Mouse (Mus musculus) hindbrain, embryonic 13.5 days (tissue): ENCODE results near the gene Adamts17. TPM values are rescaled to one million over a fixed set of nuclear protein-coding genes. Genes with fewer than 3 reads are reported as not detected.

ENCODE experiments used
- ATAC-seq: fragments of 200-750 bp; cut with Nextera tagmentation; 2 replicates; pipeline ENCODE4 v1.8.0; 2017; ENCODE audit warnings: moderate TSS enrichment; ENCODE audit not compliant: low FRiP score
- H3K27ac ChIP-seq: fragments of 300-500 bp; sonication (generic); 2 replicates; pipeline ENCODE4 v1.5.1; 2015; ENCODE audit warnings: inconsistent platforms, mild to moderate bottlenecking, moderate library complexity
- H3K27me3 ChIP-seq: fragments of 300-500 bp; sonication (generic); 2 replicates; pipeline ENCODE4 v1.6.1; 2015; ENCODE audit warnings: mild to moderate bottlenecking, inconsistent platforms
- H3K36me3 ChIP-seq: fragments of 300-500 bp; sonication (generic); 2 replicates; pipeline ENCODE4 v1.6.1; 2015; ENCODE audit warnings: mild to moderate bottlenecking, inconsistent platforms
- H3K4me1 ChIP-seq: fragments of 300-500 bp; sonication (generic); replicated peaks from 2 replicates; pipeline ENCODE4 v1.6.1; 2015; ENCODE audit warnings: inconsistent platforms
- H3K4me2 ChIP-seq: fragments of 300-500 bp; sonication (generic); 2 replicates; pipeline ENCODE4 v1.6.1; 2015; ENCODE audit warnings: inconsistent platforms, mild to moderate bottlenecking, moderate library complexity
- H3K4me3 ChIP-seq: fragments of 300-500 bp; sonication (generic); 2 replicates; pipeline ENCODE4 v1.5.1; 2015; ENCODE audit warnings: mild to moderate bottlenecking, inconsistent platforms
- H3K9ac ChIP-seq: fragments of 300-500 bp; sonication (generic); 2 replicates; pipeline ENCODE4 v1.6.1; 2015; ENCODE audit warnings: mild to moderate bottlenecking, inconsistent platforms
- H3K9me3 ChIP-seq: fragments of 300-500 bp; sonication (generic); 2 replicates; pipeline ENCODE4 v1.6.1; 2016; ENCODE audit warnings: inconsistent platforms
- WGBS: fragments of 180-500 bp; shearing (Covaris S2); methylation state at CpG from one replicate; pipeline ENCODE4 v1.1.7; 2015; 5-methylcytosine and 5-hydroxymethylcytosine counted together
- polyA plus RNA-seq: library from polyadenylated mRNA; unstranded; fragments of >200 nt; fragmentation: Nextera tagmentation; extraction: Ambion mirVana; gene quantifications from 2 replicates; pipeline ENCODE4 v1.2.1, GENCODE M21; 2015

The Adamts17 gene
- polyA plus RNA-seq, 1 experiment from 2014 or later, result 2.1 TPM

DNA sequence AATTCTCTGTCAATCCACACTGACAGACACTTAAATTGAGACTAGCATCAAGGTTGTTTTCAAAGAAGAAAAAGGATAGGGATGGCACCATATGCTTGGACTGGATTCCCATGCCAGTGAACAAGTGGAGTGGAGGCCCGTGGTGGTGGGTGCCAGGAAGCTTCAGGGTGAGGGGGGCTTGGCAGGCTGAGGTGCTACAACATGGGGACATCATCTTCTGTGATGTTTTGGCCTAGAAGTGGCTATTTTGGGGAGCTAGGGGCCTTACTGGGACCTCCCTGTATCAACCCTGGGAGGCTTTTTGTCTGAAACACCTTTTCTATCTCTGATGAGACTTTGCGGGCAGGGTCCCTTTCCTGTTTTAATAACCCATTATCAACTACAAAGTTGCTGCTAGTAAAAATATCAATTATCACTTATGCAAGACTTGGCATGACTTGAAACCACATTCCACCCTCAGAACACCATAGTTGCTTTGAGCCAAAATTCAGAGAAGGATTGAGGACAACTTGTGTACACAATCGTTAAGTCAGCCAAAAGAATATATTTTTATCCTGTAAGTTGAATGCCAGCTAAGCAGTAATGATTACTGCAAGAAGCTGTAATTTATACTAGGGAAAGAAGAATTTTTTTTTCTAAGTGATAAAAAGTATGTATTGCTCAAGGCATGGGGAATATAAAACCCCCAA lies 150.0 kb downstream of the Adamts17 start:
- no peak overlapping the region for H3K9ac ChIP-seq
- 90% methylated on average over 3 of the region's 3 CpGs for WGBS
- ATAC-seq, result no peak
- no peak overlapping the region for H3K4me3 ChIP-seq
- no peak overlapping the region for H3K27ac ChIP-seq
- H3K27me3 ChIP-seq, result no peaks in the 10 kb centered on the region
- H3K9me3 ChIP-seq, result no peaks in the 10 kb centered on the region
- H3K36me3 ChIP-seq, result no peaks in the 10 kb centered on the region
- no peak overlapping the region for H3K4me2 ChIP-seq
- no peaks in the 10 kb centered on the region for H3K4me1 ChIP-seq

DNA sequence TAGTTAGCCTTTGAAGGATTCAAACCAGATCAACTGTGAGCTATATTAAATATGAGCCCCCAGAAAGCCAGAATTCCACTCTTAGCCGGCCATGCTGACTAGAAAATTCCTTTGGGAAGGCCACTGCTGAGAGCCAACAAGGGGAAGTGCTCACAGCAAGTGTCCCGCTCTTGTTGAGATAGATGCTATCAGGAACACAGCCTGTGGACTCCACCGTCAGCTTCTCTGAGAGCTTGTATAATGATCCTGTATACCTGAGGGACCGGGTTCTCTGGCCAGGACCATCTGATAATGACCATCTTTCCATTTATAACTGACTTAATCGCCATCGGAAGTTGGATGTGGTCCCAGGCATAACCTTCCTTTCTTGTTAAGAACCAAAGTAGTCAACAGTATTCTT lies 159.3 kb downstream of the Adamts17 start:
- no peaks in the 10 kb centered on the region for H3K27me3 ChIP-seq

DNA sequence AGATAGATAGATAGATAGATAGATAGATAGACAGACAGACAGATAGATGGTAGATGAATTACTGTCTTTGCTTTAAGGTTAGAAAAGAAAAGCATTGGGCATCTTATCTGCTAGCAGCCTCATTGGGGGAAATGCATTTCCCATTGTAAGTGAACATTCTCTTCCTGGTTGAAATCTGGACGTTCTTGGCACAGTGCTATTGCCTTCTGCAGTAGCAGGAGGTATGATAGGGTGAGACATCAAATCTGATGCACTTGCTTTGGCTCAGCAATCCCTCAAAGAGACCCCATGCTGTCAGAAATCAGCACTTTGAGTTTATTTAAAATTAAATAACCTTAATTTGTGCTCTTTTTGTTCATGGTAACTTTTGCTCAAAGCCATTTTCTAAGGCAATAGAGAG lies 164.1 kb downstream of the Adamts17 start:
- 76% methylated on average over 1 of the region's 1 CpGs for WGBS
- no peak for ATAC-seq

More for the DNA sequence above, 159.3 kb downstream of the Adamts17 start:
- 86% methylated on average over 6 of the region's 6 CpGs for WGBS
- no peak overlapping the region for H3K9ac ChIP-seq
- H3K36me3 ChIP-seq, result no peaks in the 10 kb centered on the region
- no peaks in the 10 kb centered on the region for H3K4me1 ChIP-seq
- no peak overlapping the region for H3K4me3 ChIP-seq
- H3K4me2 ChIP-seq, result no peak overlapping the region
- H3K27ac ChIP-seq, result no peak overlapping the region
- no peak for ATAC-seq
- no peaks in the 10 kb centered on the region for H3K9me3 ChIP-seq

DNA sequence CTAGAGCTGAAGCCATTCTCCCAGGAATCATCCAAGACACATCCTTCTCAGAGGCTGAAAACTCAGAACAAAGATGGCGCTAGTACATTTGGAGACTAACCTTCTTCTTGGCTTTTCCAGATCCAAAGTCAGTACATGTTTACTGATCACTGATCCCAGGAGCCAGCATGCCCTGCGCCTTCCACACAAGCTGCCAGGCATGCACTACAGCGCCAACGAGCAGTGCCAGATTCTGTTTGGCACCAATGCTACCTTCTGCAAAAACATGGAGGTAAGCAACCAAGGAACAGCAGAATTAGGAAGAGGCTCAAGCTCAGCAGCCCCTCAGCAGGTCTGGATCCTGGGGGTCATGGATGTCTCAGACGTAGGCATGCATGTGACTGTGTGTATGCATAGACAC lies 164.7 kb downstream of the Adamts17 start:
- ATAC-seq, result no peak
- no peaks in the 10 kb centered on the region for H3K27me3 ChIP-seq
- WGBS, result 97% methylated on average over 5 of the region's 5 CpGs
- H3K4me2 ChIP-seq, result no peak overlapping the region
- H3K4me1 ChIP-seq, result no peaks in the 10 kb centered on the region
- no peak overlapping the region for H3K9ac ChIP-seq
- H3K4me3 ChIP-seq, result no peak overlapping the region
- no peaks in the 10 kb centered on the region for H3K36me3 ChIP-seq
- no peaks in the 10 kb centered on the region for H3K9me3 ChIP-seq
- H3K27ac ChIP-seq, result no peak overlapping the region

More for the DNA sequence above, 164.1 kb downstream of the Adamts17 start:
- Histone ChIP-seq H3K27me3 (no peaks in the 10 kb centered on the region), H3K27ac (no peak overlapping the region), H3K9ac (no peak overlapping the region), H3K9me3 (no peaks in the 10 kb centered on the region), H3K4me3 (no peak overlapping the region), H3K4me2 (no peak overlapping the region), H3K36me3 (no peaks in the 10 kb centered on the region), H3K4me1 (no peaks in the 10 kb centered on the region)

DNA sequence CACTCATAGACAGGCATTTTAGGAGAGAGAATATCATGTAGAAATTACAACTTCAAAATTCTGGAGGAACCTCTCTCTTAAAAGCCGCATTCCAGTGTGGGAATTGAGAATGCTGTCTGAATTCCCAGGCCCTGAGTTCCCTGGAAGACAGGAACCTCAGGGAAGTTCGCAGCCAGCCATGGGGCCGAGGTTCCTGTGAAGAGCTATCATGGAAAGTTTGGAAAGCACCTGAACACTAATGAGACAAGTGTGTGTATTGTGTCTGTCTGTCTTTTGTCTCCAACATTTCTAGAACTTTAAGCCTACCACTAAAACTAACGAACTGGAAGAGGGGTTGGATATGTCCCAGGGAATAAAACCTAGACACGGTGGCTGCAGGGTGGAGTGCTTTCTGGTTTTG lies 170.3 kb downstream of the Adamts17 start:
- Histone ChIP-seq H3K36me3 (no peaks in the 10 kb centered on the region), H3K27ac (no peak overlapping the region), H3K4me2 (no peak overlapping the region), H3K4me3 (no peak overlapping the region), H3K9ac (no peak overlapping the region), H3K4me1 (no peaks in the 10 kb centered on the region), H3K27me3 (no peaks in the 10 kb centered on the region), H3K9me3 (no peaks in the 10 kb centered on the region)
- no peak for ATAC-seq
- 88% methylated on average over 5 of the region's 5 CpGs for WGBS

DNA sequence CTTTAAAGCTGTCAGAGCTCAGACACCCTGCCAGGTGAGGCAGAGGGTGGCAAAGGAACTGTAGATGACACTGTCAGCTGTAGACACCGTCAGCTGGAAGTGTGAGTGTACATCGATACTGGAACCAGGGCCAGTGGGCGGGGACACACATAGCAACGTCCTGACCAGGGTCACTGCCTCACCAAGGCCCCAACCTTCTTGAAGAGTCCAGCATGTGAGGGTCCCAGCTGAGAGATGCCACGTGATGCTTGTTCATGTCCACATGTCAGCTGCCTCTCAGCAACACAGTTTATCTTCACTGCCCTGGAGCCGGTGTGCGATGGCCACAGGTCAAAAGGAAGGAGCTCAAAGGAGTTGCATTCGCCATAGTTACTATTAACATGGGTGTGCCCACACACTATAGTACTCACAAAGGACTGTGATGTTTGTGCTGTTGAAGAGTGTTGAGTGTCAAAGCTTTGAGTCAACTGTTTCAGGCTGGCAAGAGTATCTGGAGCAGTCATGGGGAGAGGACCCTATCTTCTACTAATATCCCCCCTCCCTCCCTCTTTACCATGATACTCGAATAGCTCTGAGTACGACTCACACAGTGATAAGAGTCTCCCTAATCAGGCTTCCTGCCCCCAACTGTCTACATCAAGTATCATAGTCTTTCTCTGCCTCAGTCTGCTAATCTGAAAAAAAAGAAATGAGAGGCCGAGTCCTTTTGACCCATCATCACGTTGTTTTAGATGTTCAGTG lies 172.6 kb downstream of the Adamts17 start:
- 86% methylated on average over 12 of the region's 12 CpGs for WGBS
- ATAC-seq, result no peak
- Histone ChIP-seq H3K27ac (no peak overlapping the region), H3K4me2 (no peak overlapping the region), H3K4me1 (no peaks in the 10 kb centered on the region), H3K27me3 (no peaks in the 10 kb centered on the region), H3K36me3 (no peaks in the 10 kb centered on the region), H3K4me3 (no peak overlapping the region), H3K9me3 (no peaks in the 10 kb centered on the region), H3K9ac (no peak overlapping the region)

DNA sequence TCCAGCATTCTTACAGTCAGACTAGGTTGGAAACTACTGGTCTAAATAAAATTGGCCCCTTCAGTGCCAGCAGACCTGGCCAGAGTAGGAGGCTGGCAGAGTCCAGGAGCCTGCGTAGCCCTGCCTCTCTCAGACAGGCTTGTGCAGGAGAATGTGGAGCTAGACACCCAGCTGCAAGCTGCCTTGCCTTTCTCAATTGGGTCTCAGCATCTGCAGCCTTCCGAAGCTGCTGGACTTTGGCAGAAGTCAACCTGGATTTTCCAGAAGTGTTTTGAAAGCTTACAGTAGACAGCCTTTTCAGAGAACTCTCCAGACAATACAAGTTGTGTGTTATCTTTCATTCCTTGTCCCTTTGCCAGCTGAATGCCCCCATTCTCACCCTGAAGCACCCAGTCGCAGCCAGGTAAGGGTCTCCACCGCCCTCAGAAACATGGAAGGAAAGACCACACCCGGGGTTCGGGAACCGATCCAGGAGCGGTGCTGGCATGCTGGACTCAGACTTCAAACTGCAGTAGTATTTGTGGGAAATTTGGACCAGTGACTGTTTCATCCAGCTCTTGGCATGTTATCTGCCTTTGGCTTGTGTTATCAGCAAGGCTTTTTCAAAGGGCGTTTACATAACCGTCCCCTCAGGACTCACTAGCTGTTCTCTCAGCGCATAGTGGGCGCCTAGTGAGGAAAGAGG lies 173.8 kb downstream of the Adamts17 start:
- Histone ChIP-seq H3K9me3 (no peaks in the 10 kb centered on the region), H3K36me3 (no peaks in the 10 kb centered on the region), H3K4me3 (no peak overlapping the region), H3K9ac (no peak overlapping the region), H3K27ac (no peak overlapping the region), H3K27me3 (no peaks in the 10 kb centered on the region), H3K4me1 (no peaks in the 10 kb centered on the region), H3K4me2 (no peak overlapping the region)
- WGBS, result 90% methylated on average over 12 of the region's 12 CpGs
- no peak for ATAC-seq

DNA sequence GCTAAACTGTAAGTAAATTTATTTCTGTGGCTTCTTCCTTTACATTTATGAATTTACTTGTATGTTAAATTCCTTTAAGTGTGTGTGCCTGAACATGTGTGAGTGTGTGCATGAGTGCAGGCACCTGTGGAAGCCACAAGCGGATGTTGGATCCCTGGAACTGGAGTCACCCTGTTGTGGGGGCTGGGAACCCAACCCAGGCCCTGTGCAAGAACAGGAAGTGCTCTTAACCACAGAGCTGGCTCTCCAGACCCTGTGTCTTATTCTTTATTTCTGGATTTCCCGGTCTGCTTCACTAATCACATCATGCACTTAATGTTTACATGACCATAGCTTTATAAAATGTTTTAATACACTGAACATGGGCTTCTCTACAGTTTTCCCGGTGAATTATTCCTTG lies 180.4 kb downstream of the Adamts17 start:
- no peak overlapping the region for H3K4me2 ChIP-seq
- H3K4me1 ChIP-seq, result no peaks in the 10 kb centered on the region
- no peaks in the 10 kb centered on the region for H3K36me3 ChIP-seq
- no peaks in the 10 kb centered on the region for H3K27me3 ChIP-seq
- no peaks in the 10 kb centered on the region for H3K9me3 ChIP-seq
- no peak overlapping the region for H3K27ac ChIP-seq
- H3K9ac ChIP-seq, result no peak overlapping the region
- no peak overlapping the region for H3K4me3 ChIP-seq
- WGBS, result 88% methylated on average over 3 of the region's 3 CpGs
- no peak for ATAC-seq

DNA sequence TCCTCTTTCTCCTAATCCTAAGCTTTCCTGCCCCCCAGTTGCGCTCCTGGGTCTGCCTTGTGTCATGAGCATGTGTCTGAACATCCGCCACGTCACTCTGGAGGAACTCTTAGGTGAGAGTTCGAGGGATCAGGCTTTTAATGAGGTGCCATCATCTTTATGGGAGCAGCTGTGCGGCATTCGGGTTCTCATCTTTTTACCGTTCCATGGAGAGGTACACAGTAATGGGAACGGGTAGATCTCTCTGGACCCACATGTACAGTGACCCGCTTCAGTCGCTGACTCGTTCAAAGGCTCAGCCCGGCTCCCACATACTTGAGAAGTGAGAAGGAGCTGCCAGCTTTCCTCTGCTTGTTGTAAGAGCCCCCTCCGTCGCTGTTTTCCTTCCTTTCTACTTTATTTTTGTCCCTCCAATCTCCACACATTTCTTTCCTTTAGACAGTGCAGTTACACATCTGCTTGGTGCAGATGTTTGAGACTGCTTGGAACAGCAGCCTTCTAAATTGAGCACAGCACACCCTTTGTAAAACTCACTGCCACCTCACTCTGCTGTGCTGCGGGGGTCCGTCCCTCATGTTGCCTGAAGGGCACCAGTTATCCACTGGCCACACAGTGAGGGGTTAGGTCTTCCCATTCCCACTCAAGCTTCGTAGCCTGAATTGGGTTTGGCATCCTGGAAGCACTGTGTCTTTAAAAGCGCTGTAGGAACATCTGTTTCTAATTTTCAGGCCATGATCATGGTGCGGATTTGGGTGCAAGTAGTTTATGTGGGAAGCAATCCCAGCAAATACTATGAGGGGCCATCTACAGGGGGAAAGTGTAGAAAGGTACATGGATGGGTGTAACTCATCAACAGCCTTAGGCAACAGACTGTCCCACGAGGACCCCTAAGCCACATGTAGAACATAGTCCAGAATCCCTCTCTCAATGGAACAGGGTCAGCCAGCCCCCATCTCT lies 186.9 kb downstream of the Adamts17 start:
- Histone ChIP-seq H3K27ac (no peak overlapping the region), H3K9ac (no peak overlapping the region), H3K27me3 (no peaks in the 10 kb centered on the region), H3K4me2 (no peak overlapping the region), H3K4me3 (no peak overlapping the region), H3K4me1 (no peaks in the 10 kb centered on the region), H3K9me3 (no peaks in the 10 kb centered on the region), H3K36me3 (no peaks in the 10 kb centered on the region)
- no peak for ATAC-seq
- 83% methylated on average over 20 of the region's 20 CpGs for WGBS

DNA sequence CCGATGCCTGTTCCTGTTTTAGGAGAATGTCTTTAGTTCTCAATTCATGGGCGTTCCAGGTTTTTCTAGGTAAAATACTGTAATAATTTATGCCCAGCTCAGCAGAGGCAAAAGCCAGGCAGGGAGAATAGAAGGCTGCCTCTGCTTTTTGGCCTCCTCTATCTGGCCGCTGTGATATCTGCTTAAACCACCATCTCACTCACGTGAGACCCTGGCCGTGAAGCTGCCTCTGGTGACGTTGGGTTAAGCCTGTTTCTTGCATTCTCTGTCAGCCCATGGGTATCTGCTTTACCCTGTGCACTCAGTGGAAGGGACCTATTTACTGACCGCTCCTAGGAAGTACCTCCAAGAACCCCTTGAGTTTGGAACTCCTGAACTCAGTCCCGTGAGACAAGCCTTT lies 187.7 kb downstream of the Adamts17 start:
- Histone ChIP-seq H3K4me1 (no peaks in the 10 kb centered on the region), H3K27me3 (no peaks in the 10 kb centered on the region), H3K27ac (no peak overlapping the region), H3K4me2 (no peak overlapping the region), H3K9ac (no peak overlapping the region), H3K4me3 (no peak overlapping the region), H3K36me3 (no peaks in the 10 kb centered on the region), H3K9me3 (no peaks in the 10 kb centered on the region)
- ATAC-seq, result no peak
- WGBS, result 88% methylated on average over 8 of the region's 8 CpGs

DNA sequence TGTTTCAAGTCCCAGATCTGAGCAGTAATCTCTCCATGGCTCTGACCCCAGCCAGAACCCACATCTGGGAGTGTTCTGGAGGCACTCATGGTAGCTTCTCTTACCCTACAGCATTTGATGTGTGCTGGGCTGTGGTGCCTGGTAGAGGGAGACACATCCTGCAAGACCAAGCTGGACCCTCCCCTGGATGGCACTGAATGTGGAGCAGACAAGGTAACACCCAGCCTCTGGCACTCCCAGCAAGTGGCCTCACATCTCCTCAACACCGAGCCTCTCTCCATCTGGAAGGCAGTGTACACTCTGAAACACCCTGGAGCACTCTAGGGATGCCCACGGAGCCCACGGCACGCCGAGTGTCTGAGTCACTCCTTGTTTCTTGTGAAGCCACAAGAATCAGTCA lies 188.2 kb downstream of the Adamts17 start:
- Histone ChIP-seq H3K36me3 (no peaks in the 10 kb centered on the region), H3K4me2 (no peak overlapping the region), H3K27me3 (no peaks in the 10 kb centered on the region), H3K4me3 (no peak overlapping the region), H3K9me3 (no peaks in the 10 kb centered on the region), H3K27ac (no peak overlapping the region), H3K4me1 (no peaks in the 10 kb centered on the region), H3K9ac (no peak overlapping the region)
- ATAC-seq, result no peak
- 96% methylated on average over 5 of the region's 5 CpGs for WGBS

DNA sequence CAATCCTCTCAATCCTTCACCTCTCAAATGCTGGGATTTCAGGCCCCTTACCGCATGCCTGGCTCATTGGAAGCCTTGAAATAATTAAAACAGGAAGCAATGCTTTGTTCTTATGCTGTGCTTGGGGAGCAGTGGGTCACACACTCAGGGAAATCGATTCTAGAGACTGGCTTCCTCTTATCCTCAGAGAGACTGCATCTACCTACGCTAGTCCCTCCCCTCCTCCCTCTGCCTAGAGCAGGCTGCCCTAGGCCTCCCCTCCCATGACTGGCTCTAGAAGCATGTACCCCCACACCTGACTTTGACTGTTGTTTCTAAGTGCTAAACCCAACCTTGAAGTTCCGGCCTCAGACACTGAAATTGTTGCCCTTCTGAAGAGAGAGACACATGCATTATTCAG lies 189.4 kb downstream of the Adamts17 start:
- no peaks in the 10 kb centered on the region for H3K4me1 ChIP-seq
- no peak overlapping the region for H3K4me2 ChIP-seq
- no peaks in the 10 kb centered on the region for H3K36me3 ChIP-seq
- H3K9me3 ChIP-seq, result no peaks in the 10 kb centered on the region
- H3K27ac ChIP-seq, result no peak overlapping the region
- no peaks in the 10 kb centered on the region for H3K27me3 ChIP-seq
- ATAC-seq, result no peak
- no peak overlapping the region for H3K9ac ChIP-seq
- WGBS, result 81% methylated on average over 4 of the region's 4 CpGs
- H3K4me3 ChIP-seq, result no peak overlapping the region
